Mouse (Mus musculus) hindbrain, embryonic 11.5 days (tissue): ENCODE data around the gene Ddx17. TPM values are rescaled to one million over a fixed set of nuclear protein-coding genes. Genes with fewer than 3 reads are reported as not detected.

ENCODE experiments used
- ATAC-seq: fragments of 200-750 bp; cut with Nextera tagmentation; 2 replicates; pipeline ENCODE4 v1.8.0; 2017; ENCODE audit warnings: mild to moderate bottlenecking, moderate TSS enrichment, moderate library complexity; ENCODE audit not compliant: low FRiP score
- DNase-seq: peaks from one replicate; pipeline ENCODE4 v3.0.0-alpha.2; 2015; ENCODE audit warnings: low spot score
- H3K27ac ChIP-seq: fragments of 300-500 bp; sonication (generic); 2 replicates; pipeline ENCODE4 v1.5.1; 2014; ENCODE audit warnings: mild to moderate bottlenecking, low read depth, low read length
- H3K27me3 ChIP-seq: fragments of 300-500 bp; sonication (generic); 2 replicates; pipeline ENCODE4 v1.6.1; 2014; ENCODE audit warnings: mild to moderate bottlenecking, low read length, moderate library complexity, mixed read lengths; ENCODE audit not compliant: control insufficient read depth, insufficient read depth
- H3K36me3 ChIP-seq: fragments of 300-500 bp; sonication (generic); 2 replicates; pipeline ENCODE4 v1.6.1; 2014; ENCODE audit warnings: mild to moderate bottlenecking, low read length, moderate library complexity, mixed read lengths; ENCODE audit not compliant: control insufficient read depth, insufficient read depth
- H3K4me1 ChIP-seq: fragments of 300-500 bp; sonication (generic); replicated peaks from 2 replicates; pipeline ENCODE4 v1.6.1; 2014; ENCODE audit warnings: low read length, mixed read lengths; ENCODE audit not compliant: control insufficient read depth, insufficient read depth
- H3K4me2 ChIP-seq: fragments of 300-500 bp; sonication (generic); replicated peaks from 2 replicates; pipeline ENCODE4 v1.6.1; 2014; ENCODE audit warnings: mild to moderate bottlenecking, low read depth, low read length
- H3K4me3 ChIP-seq: fragments of 300-500 bp; sonication (generic); 2 replicates; pipeline ENCODE4 v1.5.1; 2014; ENCODE audit warnings: low read depth, low read length
- H3K9ac ChIP-seq: fragments of 300-500 bp; sonication (generic); 2 replicates; pipeline ENCODE4 v1.6.1; 2014; ENCODE audit warnings: low read depth, low read length
- H3K9me3 ChIP-seq: fragments of 300-500 bp; sonication (generic); 2 replicates; pipeline ENCODE4 v1.6.1; 2016; ENCODE audit warnings: low read length; ENCODE audit not compliant: control insufficient read depth
- WGBS: fragments of 180-500 bp; shearing (Covaris S2); extraction: QIAGEN DNeasy Blood & Tissue Kit; methylation state at CpG from one replicate; pipeline ENCODE4 v1.1.7; 2014; 5-methylcytosine and 5-hydroxymethylcytosine counted together
- polyA plus RNA-seq: library from polyadenylated mRNA; unstranded; fragments of >200 nt; fragmentation: Nextera tagmentation; extraction: Ambion mirVana; gene quantifications from 2 replicates; pipeline ENCODE4 v1.2.1, GENCODE M21; 2014

Ddx17 gene
- polyA plus RNA-seq = 87.6 and 116 TPM in 2 replicates

GRCm38 (mm10) chr15:79546410-79547288 is at the start of gene Ddx17:
Gene Ddx17, minus strand, starts transcription at chr15:79546741.
- H3K4me1 ChIP-seq = no peaks in the 10 kb centered on the region; the same call in 1 of the 2 replicates

GRCm38 (mm10) chr15:79581581-79581980 is 35.0 kb upstream of the Ddx17 start:
- no peak overlapping the region for H3K27ac ChIP-seq
- no peak for DNase-seq
- H3K4me2 ChIP-seq = no peak overlapping the region
- 83% methylated on average over 1 of the region's 1 CpGs for WGBS
- no peaks in the 10 kb centered on the region for H3K27me3 ChIP-seq
- H3K36me3 ChIP-seq = no peaks in the 10 kb centered on the region
- H3K4me3 ChIP-seq = no peak overlapping the region
- H3K9ac ChIP-seq = no peak overlapping the region
- ATAC-seq = no peak
- no peaks in the 10 kb centered on the region for H3K4me1 ChIP-seq
- H3K9me3 ChIP-seq = no peaks in the 10 kb centered on the region

More at GRCm38 (mm10) chr15:79546410-79547288, at the start of gene Ddx17:
- peak within 1 kb of the TSS; percentile 97 for H3K27ac ChIP-seq
- peak within 1 kb of the TSS; percentile 78 for H3K4me2 ChIP-seq
- peak within 1 kb of the TSS; percentile 99 for H3K9ac ChIP-seq
- ATAC-seq (peak; percentile 98), DNase-seq (peak; percentile 99)
- no peaks in the 10 kb centered on the region for H3K27me3 ChIP-seq
- no peaks in the 10 kb centered on the region for H3K9me3 ChIP-seq
- WGBS = 2% methylated on average over 82 of the region's 84 CpGs
- peaks cover 5% of the 10 kb centered on the region; the same call in 1 of the 2 replicates for H3K36me3 ChIP-seq
- peak within 1 kb of the TSS; percentile 94 for H3K4me3 ChIP-seq

- no peak for DNase-seq
These were observed 31.3 kb upstream of the Ddx17 start for GRCm38 (mm10) chr15:79577671-79578426.

GRCm38 (mm10) chr15:79576947-79577346 is 30.4 kb upstream of the Ddx17 start:
- no peaks in the 10 kb centered on the region for H3K4me1 ChIP-seq
- WGBS = 95% methylated on average over 2 of the region's 2 CpGs
- no peak overlapping the region for H3K27ac ChIP-seq
- H3K9me3 ChIP-seq = no peaks in the 10 kb centered on the region
- ATAC-seq = no peak
- H3K9ac ChIP-seq = no peak overlapping the region
- no peak overlapping the region for H3K4me3 ChIP-seq
- H3K27me3 ChIP-seq = no peaks in the 10 kb centered on the region
- no peak for DNase-seq
- no peaks in the 10 kb centered on the region for H3K36me3 ChIP-seq
- no peak overlapping the region for H3K4me2 ChIP-seq

More at GRCm38 (mm10) chr15:79577671-79578426, 31.3 kb upstream of the Ddx17 start:
- no peak overlapping the region for H3K4me2 ChIP-seq
- H3K9ac ChIP-seq = no peak overlapping the region
- H3K9me3 ChIP-seq = no peaks in the 10 kb centered on the region
- ATAC-seq = no peak
- no peaks in the 10 kb centered on the region for H3K4me1 ChIP-seq
- no peak overlapping the region for H3K4me3 ChIP-seq
- no peak overlapping the region for H3K27ac ChIP-seq
- WGBS = 80% methylated on average over 6 of the region's 6 CpGs
- no peaks in the 10 kb centered on the region for H3K36me3 ChIP-seq
- H3K27me3 ChIP-seq = no peaks in the 10 kb centered on the region

GRCm38 (mm10) chr15:79575543-79576222 is 29.1 kb upstream of the Ddx17 start:
- Histone ChIP-seq H3K4me3 (no peak overlapping the region), H3K4me1 (no peaks in the 10 kb centered on the region), H3K36me3 (no peaks in the 10 kb centered on the region), H3K4me2 (no peak overlapping the region), H3K27ac (no peak overlapping the region), H3K27me3 (no peaks in the 10 kb centered on the region), H3K9me3 (no peaks in the 10 kb centered on the region), H3K9ac (no peak overlapping the region)
- ATAC-seq (no peak), DNase-seq (no peak)
- WGBS = 43% methylated on average over 1 of the region's 1 CpGs

- no peak for DNase-seq
- H3K4me3 ChIP-seq = no peak overlapping the region
- H3K4me2 ChIP-seq = no peak overlapping the region
- H3K9me3 ChIP-seq = no peaks in the 10 kb centered on the region
- WGBS = 93% methylated on average over 9 of the region's 9 CpGs
- ATAC-seq = no peak
- H3K4me1 ChIP-seq = no peaks in the 10 kb centered on the region
- no peaks in the 10 kb centered on the region for H3K36me3 ChIP-seq
- no peaks in the 10 kb centered on the region for H3K27me3 ChIP-seq
- H3K9ac ChIP-seq = no peak overlapping the region
- H3K27ac ChIP-seq = no peak overlapping the region
These were observed 15.9 kb upstream of the Ddx17 start for GRCm38 (mm10) chr15:79562417-79562816.

- Histone ChIP-seq H3K9me3 (no peaks in the 10 kb centered on the region), H3K4me2 (no peak overlapping the region), H3K9ac (no peak overlapping the region), H3K27me3 (no peaks in the 10 kb centered on the region), H3K4me1 (no peaks in the 10 kb centered on the region), H3K4me3 (no peak overlapping the region), H3K27ac (no peak overlapping the region), H3K36me3 (no peaks in the 10 kb centered on the region)
- 69% methylated on average over 3 of the region's 3 CpGs for WGBS
- no peak for ATAC-seq
- DNase-seq = no peak
These were observed 13.1 kb upstream of the Ddx17 start for GRCm38 (mm10) chr15:79559649-79560048.

- no peak overlapping the region for H3K27ac ChIP-seq
- DNase-seq = no peak
- H3K9ac ChIP-seq = no peak overlapping the region
- no peak overlapping the region for H3K4me3 ChIP-seq
- H3K9me3 ChIP-seq = no peaks in the 10 kb centered on the region
- H3K4me2 ChIP-seq = no peak overlapping the region
- no peak for ATAC-seq
- no peaks in the 10 kb centered on the region for H3K4me1 ChIP-seq
- WGBS = 84% methylated on average over 5 of the region's 5 CpGs
- H3K27me3 ChIP-seq = no peaks in the 10 kb centered on the region
- no peaks in the 10 kb centered on the region for H3K36me3 ChIP-seq
These were observed 6.0 kb upstream of the Ddx17 start for GRCm38 (mm10) chr15:79552566-79552965.
